Mouse (Mus musculus) intestine, embryonic 14.5 days (tissue): Measurements from ENCODE around the gene Gm45785. TPM values are rescaled to one million over a fixed set of nuclear protein-coding genes. Genes with fewer than 3 reads are reported as not detected.

Experiments
- ATAC-seq: fragments of 200-750 bp; cut with Nextera tagmentation; replicated peaks from 2 replicates; pipeline ENCODE4 v1.8.0; 2017; ENCODE audit warnings: low read depth, moderate number of reproducible peaks, moderate TSS enrichment, moderate library complexity; ENCODE audit not compliant: low FRiP score, low TSS enrichment
- DNase-seq: peaks from one replicate; pipeline ENCODE4 v3.0.0-alpha.2; 2018; ENCODE audit warnings: low spot score
- H3K27ac ChIP-seq: fragments of 300-500 bp; sonication (generic); 2 replicates; pipeline ENCODE4 v1.5.1; 2014; ENCODE audit warnings: low read depth, mild to moderate bottlenecking, control low read depth
- H3K27me3 ChIP-seq: fragments of 300-500 bp; sonication (generic); replicated peaks from 2 replicates; pipeline ENCODE4 v1.6.1; 2014; ENCODE audit warnings: low read length, control low read depth; ENCODE audit not compliant: control insufficient read depth, insufficient read depth
- H3K36me3 ChIP-seq: fragments of 300-500 bp; sonication (generic); 2 replicates; pipeline ENCODE4 v1.6.1; 2014; ENCODE audit warnings: low read length, control low read depth; ENCODE audit not compliant: control insufficient read depth, insufficient read depth
- H3K4me1 ChIP-seq: fragments of 300-500 bp; sonication (generic); replicated peaks from 2 replicates; pipeline ENCODE4 v1.6.1; 2014; ENCODE audit warnings: low read length, control low read depth, mixed read lengths; ENCODE audit not compliant: control insufficient read depth, insufficient read depth
- H3K4me2 ChIP-seq: fragments of 300-500 bp; sonication (generic); 2 replicates; pipeline ENCODE4 v1.6.1; 2014; ENCODE audit warnings: low read length
- H3K4me3 ChIP-seq: fragments of 300-500 bp; sonication (generic); 2 replicates; pipeline ENCODE4 v1.5.1; 2014; ENCODE audit warnings: low read depth, low read length, control low read depth, mixed read lengths
- H3K9ac ChIP-seq: fragments of 300-500 bp; sonication (generic); 2 replicates; pipeline ENCODE4 v1.6.1; 2014; ENCODE audit warnings: mild to moderate bottlenecking, low read length
- H3K9me3 ChIP-seq: fragments of 300-500 bp; sonication (generic); 2 replicates; pipeline ENCODE4 v1.6.1; 2016; ENCODE audit warnings: low read length, control low read depth; ENCODE audit not compliant: control insufficient read depth
- WGBS: fragments of 180-500 bp; shearing (Covaris S2); extraction: QIAGEN DNeasy Blood & Tissue Kit; methylation state at CpG from one replicate; pipeline ENCODE4 v1.1.7; 2014; 5-methylcytosine and 5-hydroxymethylcytosine counted together
- polyA plus RNA-seq: library from polyadenylated mRNA; unstranded; fragments of >200 nt; fragmentation: Nextera tagmentation; extraction: Ambion mirVana; gene quantifications from 2 replicates; pipeline ENCODE4 v1.2.1, GENCODE M21; 2014

The Gm45785 gene
- not detected in 2 replicates for polyA plus RNA-seq

DNA sequence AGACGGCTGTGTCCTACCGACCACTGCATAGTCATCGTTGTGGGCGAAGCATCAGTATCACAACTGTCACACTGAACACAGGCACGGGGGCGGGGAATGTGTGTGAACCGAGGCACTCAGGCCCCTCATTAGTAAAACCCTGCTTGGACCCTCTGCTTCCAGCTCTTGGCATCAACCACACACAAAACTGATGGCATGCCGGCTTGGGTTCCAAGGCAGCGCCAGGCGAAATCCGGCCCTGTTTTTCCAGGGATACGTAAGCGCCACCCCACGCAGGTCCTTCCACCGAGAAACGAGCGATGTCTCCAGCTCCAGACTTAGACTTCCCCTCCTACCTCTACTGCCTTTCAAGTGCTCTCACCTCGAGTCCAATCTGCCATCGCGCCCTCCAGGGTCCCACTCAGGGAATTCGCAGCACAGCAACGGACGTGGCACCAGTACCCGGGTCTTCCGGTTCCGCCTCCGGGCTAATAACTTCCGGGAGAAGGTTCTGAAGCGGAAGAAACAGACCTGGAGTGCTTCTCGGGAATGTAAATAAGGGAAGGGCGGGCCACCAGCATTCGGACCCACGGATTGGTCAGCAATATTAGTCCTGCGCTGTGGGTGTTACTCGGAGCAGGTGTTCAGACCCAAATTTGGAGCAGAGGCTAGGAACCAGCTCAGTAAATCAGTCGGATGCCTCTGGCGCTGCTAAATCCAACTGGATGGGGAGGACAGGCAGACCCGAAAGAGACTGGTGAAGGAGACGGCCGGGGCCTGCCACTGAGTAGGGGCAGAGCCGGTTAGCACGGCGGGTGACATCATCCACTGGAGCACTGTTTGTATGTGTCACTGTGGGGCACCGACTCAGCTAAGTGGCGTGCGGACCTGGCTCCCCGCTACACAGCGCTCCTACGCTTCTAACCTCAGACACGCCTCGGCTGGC is at the start of gene Gm45785:
TSS of gene Gm45785 (minus strand) at position 472 of the 925 bp plus-strand sequence.
- ATAC-seq, result peak; percentile 79

DNA sequence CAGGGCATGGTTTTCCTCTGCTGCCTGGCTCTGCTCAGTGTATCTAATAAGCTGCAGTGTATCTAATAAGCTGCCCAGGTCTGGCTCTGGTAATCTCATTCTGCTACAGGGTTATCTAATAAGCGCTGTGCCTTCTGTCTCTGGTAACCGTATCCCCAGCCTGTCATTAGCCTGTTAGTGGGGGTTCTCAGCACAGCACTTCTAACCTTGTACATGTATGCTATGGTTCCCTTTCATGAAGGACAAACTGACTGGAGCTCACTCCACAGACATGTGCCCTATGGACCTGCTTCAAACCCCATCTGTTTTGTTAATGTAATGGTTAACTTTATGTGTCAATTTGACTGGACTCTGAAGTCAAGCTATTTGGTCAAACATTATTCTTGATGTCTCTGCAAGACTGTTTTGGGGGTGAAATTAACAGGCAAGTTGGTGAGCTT is 49.5 kb upstream of the Gm45785 start:
- Histone ChIP-seq H3K4me2 (no peak overlapping the region), H3K36me3 (no peaks in the 10 kb centered on the region), H3K4me1 (no peaks in the 10 kb centered on the region), H3K4me3 (no peak overlapping the region), H3K27ac (no peak overlapping the region), H3K9me3 (no peaks in the 10 kb centered on the region), H3K9ac (no peak overlapping the region), H3K27me3 (no peaks in the 10 kb centered on the region)
- DNase-seq (no peak), ATAC-seq (no peak)
- 76% methylated on average over 2 of the region's 2 CpGs for WGBS

More for the DNA sequence above, at the start of gene Gm45785:
- peaks cover 20% of the 10 kb centered on the region for H3K4me1 ChIP-seq
- peak within 1 kb of the TSS; percentile 75 for H3K4me3 ChIP-seq
- H3K36me3 ChIP-seq, result peaks cover 57% of the 10 kb centered on the region
- H3K27ac ChIP-seq, result peak within 1 kb of the TSS; percentile 90
- no peaks in the 10 kb centered on the region for H3K27me3 ChIP-seq
- H3K9ac ChIP-seq, result peak within 1 kb of the TSS; percentile 89
- WGBS, result 1% methylated on average over 51 of the region's 51 CpGs
- peak within 1 kb of the TSS; percentile 99 for H3K4me2 ChIP-seq
- no peaks in the 10 kb centered on the region for H3K9me3 ChIP-seq
- DNase-seq, result peak; percentile 92

DNA sequence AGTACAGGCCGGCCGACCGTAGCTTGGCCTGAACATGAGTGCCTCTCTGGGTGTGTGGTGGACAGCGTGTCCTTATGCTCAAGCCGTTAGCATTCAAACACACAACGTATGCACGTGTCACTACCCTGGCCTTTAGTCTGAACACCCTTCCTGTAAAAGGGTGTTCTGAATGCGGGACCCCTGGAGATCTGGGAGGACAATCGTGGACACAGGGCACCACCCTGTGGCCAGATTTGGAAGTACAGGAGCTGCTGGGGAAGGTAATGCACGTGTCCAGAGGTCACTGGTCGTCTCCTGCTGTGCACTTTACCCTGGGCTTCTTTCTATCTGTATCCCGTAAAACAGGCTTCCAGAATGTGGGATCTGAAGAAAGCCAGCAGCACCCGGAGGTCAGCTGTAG is 47.1 kb upstream of the Gm45785 start:
- DNase-seq (peak; percentile 95), ATAC-seq (peak; percentile 45; the same call in 1 of the 2 replicates)
- Histone ChIP-seq H3K4me1 (no peaks in the 10 kb centered on the region), H3K27me3 (no peaks in the 10 kb centered on the region), H3K36me3 (peaks cover 13% of the 10 kb centered on the region), H3K4me3 (no peak overlapping the region), H3K9ac (no peak overlapping the region), H3K9me3 (no peaks in the 10 kb centered on the region), H3K4me2 (no peak overlapping the region), H3K27ac (no peak overlapping the region)
- 26% methylated on average over 13 of the region's 13 CpGs for WGBS

DNA sequence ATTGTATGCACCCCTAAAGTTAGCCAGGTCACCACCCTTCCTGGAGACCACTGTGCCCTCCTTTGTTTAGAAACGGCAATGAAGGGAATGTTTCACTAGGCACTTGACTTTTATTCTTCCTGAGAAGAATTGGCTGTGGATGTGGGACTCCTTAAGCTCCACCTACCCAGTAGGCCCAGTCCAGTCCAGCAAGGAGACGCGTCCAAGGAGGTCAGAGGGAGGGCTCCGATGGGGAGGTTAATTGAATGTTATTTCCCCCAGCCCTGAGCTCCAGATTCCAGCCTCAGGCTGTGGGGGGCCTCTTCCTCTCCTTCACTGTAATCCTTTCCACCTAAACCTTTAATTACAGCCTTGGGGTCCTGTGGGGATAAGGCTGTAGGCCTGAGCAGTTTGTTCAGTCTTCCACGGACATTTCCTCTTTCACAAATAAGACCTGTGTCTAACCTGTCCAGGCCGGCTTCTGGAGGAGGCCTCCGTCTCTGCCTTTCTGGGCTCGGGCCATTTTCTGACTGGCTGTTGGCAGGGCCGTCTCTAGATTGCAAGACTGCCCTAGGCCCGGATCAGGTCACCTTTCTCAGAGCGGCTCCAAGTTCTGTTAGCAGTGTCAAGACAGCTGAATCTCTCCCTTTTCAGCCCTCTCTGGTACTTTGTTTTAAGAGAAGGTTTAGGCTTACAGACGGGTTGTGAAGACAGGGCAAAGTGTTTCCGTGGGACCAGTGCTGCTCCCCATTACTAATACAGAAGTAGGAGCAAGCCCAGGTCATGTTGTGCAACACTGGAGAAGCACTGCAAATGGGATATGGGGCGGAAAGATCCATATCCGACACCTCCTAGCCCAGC is 46.1 kb upstream of the Gm45785 start:
- no peaks in the 10 kb centered on the region for H3K27me3 ChIP-seq
- peaks cover 22% of the 10 kb centered on the region for H3K36me3 ChIP-seq
- H3K4me3 ChIP-seq, result no peak overlapping the region
- no peak overlapping the region for H3K9ac ChIP-seq
- 79% methylated on average over 15 of the region's 15 CpGs for WGBS
- no peak overlapping the region for H3K27ac ChIP-seq
- ATAC-seq (no peak), DNase-seq (no peak)
- no peaks in the 10 kb centered on the region for H3K9me3 ChIP-seq
- H3K4me1 ChIP-seq, result no peaks in the 10 kb centered on the region
- H3K4me2 ChIP-seq, result no peak overlapping the region

DNA sequence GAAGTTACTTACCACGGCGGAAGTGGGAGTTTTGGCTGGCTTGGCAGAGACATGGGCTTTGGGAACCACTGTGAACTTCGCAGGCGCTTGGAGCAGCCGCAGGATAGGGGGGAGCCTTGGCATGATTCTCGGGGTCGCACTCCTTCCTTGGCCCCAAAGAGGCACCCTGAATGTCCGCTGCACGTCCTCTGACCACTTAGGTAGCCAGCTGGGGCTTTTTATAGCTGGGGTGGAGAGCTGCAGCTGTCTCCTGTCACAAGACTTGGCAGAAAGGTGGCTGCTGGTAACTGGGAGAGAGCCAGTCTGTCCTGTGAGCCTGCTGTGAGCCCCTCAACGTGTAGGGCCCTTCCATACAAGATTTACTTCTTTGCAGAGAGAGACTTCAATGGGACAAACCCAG is 44.1 kb upstream of the Gm45785 start, which contains the start of gene Cox8b:
TSS of gene Cox8b (minus strand) at position 227 of the 400 bp plus-strand sequence.
- no peak within 1 kb of the TSS for H3K4me2 ChIP-seq
- no peaks in the 10 kb centered on the region for H3K4me1 ChIP-seq
- no peak within 1 kb of the TSS for H3K27ac ChIP-seq

DNA sequence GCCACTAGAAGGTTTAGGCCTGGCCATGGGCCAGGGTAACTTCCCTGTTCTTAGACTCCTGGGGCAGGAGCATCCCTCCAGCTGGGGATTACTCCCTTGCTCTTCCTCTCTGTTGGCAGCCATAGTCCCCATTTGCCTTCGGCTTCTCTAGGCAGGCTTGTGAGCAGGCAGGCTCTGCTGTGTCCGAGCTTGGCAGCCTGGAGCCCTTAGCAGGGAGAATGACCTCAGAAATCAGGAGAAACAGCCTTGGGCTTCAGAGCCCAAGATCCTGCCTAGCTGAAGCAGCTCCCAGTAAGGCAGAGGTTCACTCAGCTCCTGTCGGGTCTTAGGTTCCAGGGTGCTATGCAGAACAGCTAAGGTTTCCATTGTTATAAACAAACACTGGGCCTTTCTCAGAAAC is 43.0 kb upstream of the Gm45785 start:
- H3K4me3 ChIP-seq, result no peak overlapping the region

More for the DNA sequence above, 44.1 kb upstream of the Gm45785 start, which contains the start of gene Cox8b:
- Histone ChIP-seq H3K9ac (no peak within 1 kb of the TSS), H3K27me3 (no peaks in the 10 kb centered on the region), H3K9me3 (no peaks in the 10 kb centered on the region), H3K36me3 (peaks cover 41% of the 10 kb centered on the region), H3K4me3 (no peak within 1 kb of the TSS)
- no peak for DNase-seq
- WGBS, result 63% methylated on average over 10 of the region's 10 CpGs
- no peak for ATAC-seq

DNA sequence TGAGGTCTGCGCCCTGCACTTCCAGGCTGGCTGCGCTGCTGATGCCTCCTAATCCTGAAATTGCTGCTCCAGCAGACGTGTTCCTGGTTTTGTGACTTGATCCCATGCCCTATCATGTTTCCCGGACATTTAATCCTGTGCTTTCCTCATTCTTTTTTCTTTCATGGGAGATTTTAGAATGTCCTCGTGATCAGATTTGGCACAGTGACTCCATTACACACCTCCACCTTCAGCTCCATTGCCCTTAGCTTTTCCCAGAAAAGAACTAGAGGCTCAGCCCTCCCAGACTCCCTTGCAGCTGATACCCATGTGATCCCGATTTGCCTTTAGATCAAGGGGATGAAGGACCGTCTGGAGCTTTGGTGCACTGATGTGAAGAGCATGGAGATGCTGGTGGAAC is 41.7 kb upstream of the Gm45785 start:
- Histone ChIP-seq H3K27me3 (no peaks in the 10 kb centered on the region), H3K4me3 (no peak overlapping the region), H3K4me2 (no peak overlapping the region), H3K9ac (no peak overlapping the region), H3K9me3 (no peaks in the 10 kb centered on the region), H3K27ac (no peak overlapping the region), H3K36me3 (peaks cover 62% of the 10 kb centered on the region), H3K4me1 (no peaks in the 10 kb centered on the region)
- no peak for DNase-seq
- no peak for ATAC-seq
- WGBS, result 91% methylated on average over 7 of the region's 7 CpGs

More for the DNA sequence above, 43.0 kb upstream of the Gm45785 start:
- H3K27ac ChIP-seq, result no peak overlapping the region
- no peaks in the 10 kb centered on the region for H3K9me3 ChIP-seq
- no peaks in the 10 kb centered on the region for H3K4me1 ChIP-seq
- DNase-seq (no peak), ATAC-seq (no peak)
- no peak overlapping the region for H3K9ac ChIP-seq
- H3K36me3 ChIP-seq, result peaks cover 51% of the 10 kb centered on the region
- H3K4me2 ChIP-seq, result no peak overlapping the region
- no peaks in the 10 kb centered on the region for H3K27me3 ChIP-seq
- 72% methylated on average over 3 of the region's 3 CpGs for WGBS

DNA sequence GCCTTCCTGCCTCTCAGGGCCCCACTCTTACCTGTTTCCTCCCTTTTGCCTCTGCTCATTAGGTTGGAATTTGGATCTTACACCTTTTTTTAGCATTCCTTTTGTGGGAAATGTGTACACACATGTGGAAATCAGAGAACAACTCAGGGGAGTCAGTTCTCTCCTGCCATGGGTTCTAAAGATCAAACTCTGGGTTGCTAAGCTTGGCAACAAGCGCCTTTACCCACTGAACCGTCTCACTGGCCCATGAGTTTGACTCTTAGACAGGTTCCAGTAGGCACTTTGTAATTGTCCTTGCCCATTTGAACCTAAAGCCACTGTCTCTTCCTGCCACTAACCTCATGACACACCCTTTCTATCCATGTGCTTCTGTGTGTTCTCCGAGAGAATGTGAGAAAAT is 38.5 kb upstream of the Gm45785 start:
- no peak overlapping the region for H3K4me3 ChIP-seq
- no peaks in the 10 kb centered on the region for H3K9me3 ChIP-seq
- DNase-seq, result no peak
- H3K36me3 ChIP-seq, result peaks cover 81% of the 10 kb centered on the region
- H3K27me3 ChIP-seq, result no peaks in the 10 kb centered on the region
- no peak overlapping the region for H3K4me2 ChIP-seq
- H3K27ac ChIP-seq, result no peak overlapping the region
- H3K9ac ChIP-seq, result no peak overlapping the region
- WGBS, result 92% methylated on average over 3 of the region's 3 CpGs
- no peaks in the 10 kb centered on the region for H3K4me1 ChIP-seq
- no peak for ATAC-seq
